15 mouse cellular contexts compared by ENCODE assay signal in the genomic region with DNA sequence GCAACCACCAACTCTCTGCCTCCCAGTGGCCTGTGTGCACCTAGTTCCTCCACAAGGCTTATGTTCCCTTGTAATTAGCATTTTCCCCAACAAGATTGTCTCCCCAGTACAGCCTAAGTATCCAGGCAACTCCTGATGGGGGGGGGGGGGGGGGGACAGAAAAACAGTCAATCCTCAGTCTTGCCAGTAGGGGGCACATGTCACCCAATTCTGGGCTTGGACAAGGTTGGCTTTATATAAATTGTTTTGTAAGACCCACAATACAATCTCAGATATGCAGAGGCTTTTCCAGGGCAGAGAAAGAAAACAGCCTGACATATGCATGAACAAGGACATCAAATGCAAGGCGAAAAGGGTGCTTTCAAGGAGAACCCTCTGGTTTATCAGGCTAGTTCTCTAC. TPM values are rescaled to one million over a fixed set of nuclear protein-coding genes. Genes with fewer than 3 reads are reported as not detected.
DNase-seq lines count a peak whose midpoint lies in the region; ATAC-seq and TF ChIP-seq lines count a peak whose summit lies in the region.
"Had no signal": no experiment of that assay in that cellular context is flagged by ENCODE, and none has a peak within 500 bp of the region (broad histone marks: within the 10 kb centered on the region; RNA-seq: fewer than 3 reads in every experiment).

No protein-coding gene starts in this region.

- H3K36me3 ChIP-seq in E14TG2a.4 (ENCODE audit: insufficient read depth, low read length): no peaks in the 10 kb centered on the region
- H3K36me3 ChIP-seq in liver, postnatal 0 days (replicated peaks; ENCODE audit: insufficient read depth, low read length): no peaks in the 10 kb centered on the region
- H3K36me3 ChIP-seq in forebrain, embryonic 15.5 days: no peaks in the 10 kb centered on the region
- no peaks in the 10 kb centered on the region for H3K36me3 ChIP-seq in midbrain, embryonic 16.5 days (ENCODE audit: control insufficient read depth, insufficient read depth, low read length)
- H3K36me3 ChIP-seq: G1E; liver, embryonic 15.5 days; neural tube, embryonic 12.5 days had no signal

- peak; percentile 27 for TF ChIP-seq CTCF in E14TG2a.4 (conservative IDR thresholded peaks at IDR 0.05; ENCODE audit: low read length)
- TF ChIP-seq CTCF in liver, postnatal 0 days (IDR thresholded peaks at IDR 0.05; ENCODE audit: low read depth): peak; percentile 66

- no peaks in the 10 kb centered on the region for H3K9me3 ChIP-seq in E14TG2a.4 (ENCODE audit: low read length)
- no peaks in the 10 kb centered on the region for H3K9me3 ChIP-seq in liver, postnatal 0 days (ENCODE audit: low read length)
- no peaks in the 10 kb centered on the region for H3K9me3 ChIP-seq in forebrain, embryonic 15.5 days
- no peaks in the 10 kb centered on the region for H3K9me3 ChIP-seq in midbrain, embryonic 16.5 days (replicated peaks; ENCODE audit: control insufficient read depth, low read length, poor library complexity, severe bottlenecking)
- H3K9me3 ChIP-seq: liver, embryonic 15.5 days; neural tube, embryonic 12.5 days had no signal

- H3K4me2 ChIP-seq in liver, postnatal 0 days (ENCODE audit: low read depth, low read length): no peak overlapping the region
- H3K4me2 ChIP-seq in forebrain, embryonic 15.5 days (replicated peaks): no peak overlapping the region
- H3K4me2 ChIP-seq in midbrain, embryonic 16.5 days (ENCODE audit: low read length): no peak overlapping the region
- H3K4me2 ChIP-seq: liver, embryonic 15.5 days; neural tube, embryonic 12.5 days had no signal

- no peak overlapping the region for H3K27ac ChIP-seq in liver, postnatal 0 days (ENCODE audit: low read depth)
- H3K27ac ChIP-seq in forebrain, embryonic 15.5 days (replicated peaks): no peak overlapping the region
- H3K27ac ChIP-seq in midbrain, embryonic 16.5 days (ENCODE audit: low read length): no peak overlapping the region
- H3K27ac ChIP-seq: liver, embryonic 15.5 days; neural tube, embryonic 12.5 days had no signal

- 61% methylated on average over 1 of the region's 1 CpGs for WGBS in liver, postnatal 0 days (ENCODE audit: insufficient replicate concordance)
- 86% methylated on average over 1 of the region's 1 CpGs for WGBS in forebrain, embryonic 15.5 days
- WGBS in midbrain, embryonic 16.5 days: 86% methylated on average over 1 of the region's 1 CpGs

- H3K4me3 ChIP-seq in E14TG2a.4 (replicated peaks; ENCODE audit: low read length): no peak overlapping the region
- no peak overlapping the region for H3K4me3 ChIP-seq in liver, postnatal 0 days (ENCODE audit: low read depth, low read length)
- H3K4me3 ChIP-seq in forebrain, embryonic 15.5 days: no peak overlapping the region
- H3K4me3 ChIP-seq in midbrain, embryonic 16.5 days (ENCODE audit: low read depth, low read length): no peak overlapping the region
- H3K4me3 ChIP-seq: liver, embryonic 15.5 days; neural tube, embryonic 12.5 days had no signal

- intact Hi-C loops in left cerebral cortex, postnatal 25 days (cut with DNase I): no loop called here
- intact Hi-C loops in left cerebral cortex, postnatal 10 days (cut with DNase I): no loop called here

- H3K4me1 ChIP-seq in E14TG2a.4 (replicated peaks; ENCODE audit: low read depth, low read length): peaks cover 13% of the 10 kb centered on the region
- peaks cover 7% of the 10 kb centered on the region; the same call in 1 of the 2 replicates for H3K4me1 ChIP-seq in liver, postnatal 0 days (ENCODE audit: insufficient read depth)
- no peaks in the 10 kb centered on the region for H3K4me1 ChIP-seq in forebrain, embryonic 15.5 days
- no peaks in the 10 kb centered on the region for H3K4me1 ChIP-seq in midbrain, embryonic 16.5 days (ENCODE audit: control insufficient read depth, insufficient read depth, low read length)
- H3K4me1 ChIP-seq: neural tube, embryonic 12.5 days had no signal

- peaks cover 27% of the 10 kb centered on the region for H3K27me3 ChIP-seq in E14TG2a.4 (ENCODE audit: insufficient read depth, low read length)
- no peaks in the 10 kb centered on the region for H3K27me3 ChIP-seq in liver, postnatal 0 days (ENCODE audit: insufficient read depth, low read length)
- H3K27me3 ChIP-seq in forebrain, embryonic 15.5 days: no peaks in the 10 kb centered on the region
- H3K27me3 ChIP-seq in midbrain, embryonic 16.5 days (ENCODE audit: control insufficient read depth, insufficient read depth, low read depth, low read length): no peaks in the 10 kb centered on the region
- H3K27me3 ChIP-seq: neural tube, embryonic 12.5 days had no signal

- DNase-seq in embryo, embryonic 11 days: peak; percentile 24
- DNase-seq in embryo, embryonic 9.5 days (ENCODE audit: extremely low spot score): no peak
- peak; percentile 9 to 17 for DNase-seq in left cerebral cortex, postnatal 25 days (ENCODE audit: low spot score in 2 of 2)
- no peak for DNase-seq in left cerebral cortex, postnatal 10 days (ENCODE audit: extremely low spot score in 1 of 2, low spot score in 2 of 2)
- peak; percentile 58 for DNase-seq in liver, postnatal 0 days
- DNase-seq: cerebellum, adult 8-10 months; gastrocnemius, postnatal 10 days; thymus, postnatal 14 days had no signal

- no peak for TF ChIP-seq EP300 in liver, postnatal 0 days (IDR thresholded peaks at IDR 0.05; ENCODE audit: low read depth)

- no peak for ATAC-seq in liver, postnatal 0 days
- ATAC-seq in forebrain, embryonic 15.5 days (replicated peaks): no peak
- ATAC-seq in midbrain, embryonic 16.5 days: no peak
- ATAC-seq: hindbrain, embryonic 16.5 days had no signal

- H3K9ac ChIP-seq in liver, postnatal 0 days (replicated peaks): no peak overlapping the region
- no peak overlapping the region for H3K9ac ChIP-seq in forebrain, embryonic 15.5 days (replicated peaks)
- no peak overlapping the region for H3K9ac ChIP-seq in midbrain, embryonic 16.5 days (ENCODE audit: low read depth, low read length)
- H3K9ac ChIP-seq: liver, embryonic 15.5 days; neural tube, embryonic 12.5 days had no signal

RNA-seq across cellular contexts. Expression of a gene that starts 12.5 kb away (rescaled TPM):
- under 1 TPM in 1 of 2 experiments, not detected in 1; 0.07 TPM for total RNA-seq in left cerebral cortex, postnatal 25 days (2021)
- not detected for total RNA-seq in left cerebral cortex, postnatal 10 days (2021)
- polyA plus RNA-seq in liver, postnatal 0 days (2015; fragmentation: Nextera tagmentation; extraction: Ambion mirVana): 0.06 TPM in 1 of 2 replicates, not detected in the other
- polyA plus RNA-seq in forebrain, embryonic 15.5 days (2015; fragmentation: Nextera tagmentation; extraction: Ambion mirVana): not detected in 2 replicates
- polyA plus RNA-seq in midbrain, embryonic 16.5 days (2015; fragmentation: Nextera tagmentation; extraction: Ambion mirVana): 0.04 TPM in 1 of 2 replicates, not detected in the other
- polyA plus RNA-seq: liver, embryonic 15.5 days had no signal

RNA-seq across cellular contexts. Expression of a gene that starts 25.9 kb away (rescaled TPM):
- total RNA-seq in left cerebral cortex, postnatal 25 days (2021): not detected
- not detected for total RNA-seq in left cerebral cortex, postnatal 10 days (2021)
- polyA plus RNA-seq in liver, postnatal 0 days (2015; fragmentation: Nextera tagmentation; extraction: Ambion mirVana): 6.6 and 8.1 TPM in 2 replicates
- polyA plus RNA-seq in forebrain, embryonic 15.5 days (2015; fragmentation: Nextera tagmentation; extraction: Ambion mirVana): 0.08 and 0.11 TPM in 2 replicates
- polyA plus RNA-seq in midbrain, embryonic 16.5 days (2015; fragmentation: Nextera tagmentation; extraction: Ambion mirVana): 0.35 TPM in 2 replicates
- total RNA-seq: G1E; gastrocnemius, postnatal 10 days had no signal
- polyA plus RNA-seq: G1E had no signal

Comparison
In these comparisons a context has a peak if more than half of its experiments do, and no peak if none do; other contexts are left out.
1. DNase-seq: peak in embryo, embryonic 11 days (single experiment), left cerebral cortex, postnatal 25 days (2 of 2) and liver, postnatal 0 days (single experiment); none in embryo, embryonic 9.5 days (single experiment) and left cerebral cortex, postnatal 10 days (0 of 2).